Mouse (Mus musculus) hindbrain, embryonic 14.5 days (tissue): ENCODE measurements around the gene Efcab12. TPM values are rescaled to one million over a fixed set of nuclear protein-coding genes. Genes with fewer than 3 reads are reported as not detected.

Source experiments
- ATAC-seq: fragments of 200-750 bp; cut with Nextera tagmentation; 2 replicates; pipeline ENCODE4 v1.8.0; 2017; ENCODE audit warnings: moderate number of reproducible peaks, mild to moderate bottlenecking, moderate TSS enrichment, moderate library complexity; ENCODE audit not compliant: low FRiP score
- DNase-seq: peaks from one replicate; pipeline ENCODE4 v3.0.0-alpha.2; 2015; ENCODE audit warnings: low spot score
- H3K27ac ChIP-seq: fragments of 300-500 bp; sonication (generic); 2 replicates; pipeline ENCODE4 v1.5.1; 2014; ENCODE audit warnings: mild to moderate bottlenecking, moderate library complexity
- H3K27me3 ChIP-seq: fragments of 300-500 bp; sonication (generic); 2 replicates; pipeline ENCODE4 v1.6.1; 2014; ENCODE audit warnings: mild to moderate bottlenecking, low read length, mixed read lengths; ENCODE audit not compliant: control insufficient read depth, insufficient read depth
- H3K36me3 ChIP-seq: fragments of 300-500 bp; sonication (generic); replicated peaks from 2 replicates; pipeline ENCODE4 v1.6.1; 2014; ENCODE audit not compliant: control insufficient read depth, insufficient read depth
- H3K4me1 ChIP-seq: fragments of 300-500 bp; sonication (generic); replicated peaks from 2 replicates; pipeline ENCODE4 v1.6.1; 2014; ENCODE audit warnings: antibody characterized with exemption, low read length, mixed read lengths; ENCODE audit not compliant: control insufficient read depth, insufficient read depth
- H3K4me2 ChIP-seq: fragments of 300-500 bp; sonication (generic); replicated peaks from 2 replicates; pipeline ENCODE4 v1.6.1; 2014; ENCODE audit warnings: mild to moderate bottlenecking, moderate library complexity
- H3K4me3 ChIP-seq: fragments of 300-500 bp; sonication (generic); replicated peaks from 2 replicates; pipeline ENCODE4 v1.5.1; 2014; ENCODE audit warnings: mild to moderate bottlenecking, low read length
- H3K9ac ChIP-seq: fragments of 300-500 bp; sonication (generic); 2 replicates; pipeline ENCODE4 v1.6.1; 2014
- H3K9me3 ChIP-seq: fragments of 300-500 bp; sonication (generic); 2 replicates; pipeline ENCODE4 v1.6.1; 2016; ENCODE audit warnings: low read length; ENCODE audit not compliant: control insufficient read depth
- WGBS: fragments of 180-500 bp; shearing (Covaris S2); extraction: QIAGEN DNeasy Blood & Tissue Kit; methylation state at CpG from one replicate; pipeline ENCODE4 v1.1.7; 2014; 5-methylcytosine and 5-hydroxymethylcytosine counted together
- microRNA-seq: library from miRNA; unstranded; fragments of <30 nt; microRNA quantifications from one replicate; pipeline ENCODE4, GENCODE M21; 2016
- polyA plus RNA-seq: library from polyadenylated mRNA; unstranded; fragments of >200 nt; fragmentation: Nextera tagmentation; extraction: Ambion mirVana; gene quantifications from 2 replicates; pipeline ENCODE4 v1.2.1, GENCODE M21; 2014

Gene Efcab12
- polyA plus RNA-seq, 1 experiment from 2014 or later = 3.1 TPM

- Histone ChIP-seq H3K9ac (no peak overlapping the region), H3K27me3 (no peaks in the 10 kb centered on the region), H3K4me3 (no peak overlapping the region), H3K4me1 (no peaks in the 10 kb centered on the region), H3K9me3 (no peaks in the 10 kb centered on the region), H3K4me2 (no peak overlapping the region), H3K27ac (no peak overlapping the region), H3K36me3 (no peaks in the 10 kb centered on the region)
- DNase-seq = no peak
- 67% methylated on average over 4 of the region's 4 CpGs for WGBS
- ATAC-seq = no peak
These were observed 77.2 kb downstream of the Efcab12 start for GRCm38 (mm10) chr6:115760982-115761381.

Small RNA genes within 50 kb of the gene (microRNA-seq; reads per million reads assigned to microRNA genes)
- not detected for gene Mir7660

Other genes starting within 250 kb of the Efcab12 start
- 0.38 and 0.43 TPM in 2 replicates for gene Mkrn2os, start 245.8 kb downstream of the Efcab12 start, polyA plus RNA-seq
- gene Mkrn2, start 236.5 kb downstream of the Efcab12 start, polyA plus RNA-seq = 36.4 and 44.4 TPM in 2 replicates
- 157 and 159 TPM in 2 replicates for gene Raf1, start 161.8 kb downstream of the Efcab12 start, polyA plus RNA-seq
- 1.4 and 1.8 TPM in 2 replicates for gene Tmem40, start 76.0 kb downstream of the Efcab12 start, polyA plus RNA-seq
- 10.6 and 11.1 TPM in 2 replicates for gene Cand2, start 63.9 kb downstream of the Efcab12 start, polyA plus RNA-seq
- gene Rpl32, start 29.7 kb downstream of the Efcab12 start, polyA plus RNA-seq = 1,053 and 1,238 TPM in 2 replicates
- 7.1 and 8.4 TPM in 2 replicates for gene Mbd4, start 15.0 kb upstream of the Efcab12 start, polyA plus RNA-seq
- gene Ift122, start 15.1 kb upstream of the Efcab12 start, polyA plus RNA-seq = 26.2 and 28.5 TPM in 2 replicates
- 0.08 and 0.53 TPM in 2 replicates for gene Rho, start 93.3 kb upstream of the Efcab12 start, polyA plus RNA-seq
- not detected in 2 replicates for gene H1foo, start 106.5 kb upstream of the Efcab12 start, polyA plus RNA-seq
- 11.6 and 14.7 TPM in 2 replicates for gene Plxnd1, start 156.6 kb upstream of the Efcab12 start, polyA plus RNA-seq